Mouse (Mus musculus): ENCODE data around the gene Ankrd63.

GRCm38 (mm10) chr2:118693370-118693966, 10.3 kb downstream of the Ankrd63 start:
- TF ChIP-seq CHD2 (IDR thresholded peaks at IDR 0.05; ENCODE audit: low read depth, low read length) (no peak), MAFK (IDR thresholded peaks at IDR 0.05; ENCODE audit: insufficient read depth, low read depth, low read length) (no peak), ZC3H11A (IDR thresholded peaks at IDR 0.05; ENCODE audit: borderline replicate concordance, low read depth, low read length) (no peak), ZNF384 (IDR thresholded peaks at IDR 0.05; ENCODE audit: low read depth, low read length) (no peak), HCFC1 (IDR thresholded peaks at IDR 0.05; ENCODE audit: borderline replicate concordance, insufficient read depth, low read length) (no peak)
